Mouse (Mus musculus): ENCODE data around the gene St7. TPM values are rescaled to one million over a fixed set of nuclear protein-coding genes. Genes with fewer than 3 reads are reported as not detected.
A peak's percentile ranks its signal among the peaks of the same experiment; 100 is the strongest.

Gene St7
- polyA plus RNA-seq, 1 experiment from 2014 or later, result 19.8 TPM

GRCm38 (mm10) chr6:17922967-17923366 lies 230.2 kb downstream of the St7 start:
- 83% methylated on average over 3 of the region's 3 CpGs for WGBS
- H3K36me3 ChIP-seq (ENCODE audit: insufficient read depth, low read length), result no peaks in the 10 kb centered on the region
- no peak overlapping the region for H3K9ac ChIP-seq (replicated peaks; ENCODE audit: low read length)
- ATAC-seq (ENCODE audit: low FRiP score, low TSS enrichment), result no peak
- H3K4me1 ChIP-seq (ENCODE audit: insufficient read depth, low read length), result no peaks in the 10 kb centered on the region
- H3K27me3 ChIP-seq (ENCODE audit: insufficient read depth, low read length), result no peaks in the 10 kb centered on the region
- no peak overlapping the region for H3K4me2 ChIP-seq (replicated peaks; ENCODE audit: low read depth, low read length)
- H3K27ac ChIP-seq (ENCODE audit: low read length), result no peak overlapping the region
- no peak overlapping the region for H3K4me3 ChIP-seq (ENCODE audit: low read length)
- no peaks in the 10 kb centered on the region for H3K9me3 ChIP-seq (ENCODE audit: low read length)

GRCm38 (mm10) chr6:17923370-17923769 lies 230.6 kb downstream of the St7 start:
- no peaks in the 10 kb centered on the region for H3K4me1 ChIP-seq (ENCODE audit: insufficient read depth, low read length)
- H3K36me3 ChIP-seq (ENCODE audit: insufficient read depth, low read length), result no peaks in the 10 kb centered on the region
- no peak overlapping the region for H3K27ac ChIP-seq (ENCODE audit: low read length)
- no peaks in the 10 kb centered on the region for H3K9me3 ChIP-seq (ENCODE audit: low read length)
- 73% methylated on average over 3 of the region's 3 CpGs for WGBS
- H3K4me2 ChIP-seq (replicated peaks; ENCODE audit: low read depth, low read length), result no peak overlapping the region
- ATAC-seq (ENCODE audit: low FRiP score, low TSS enrichment), result no peak
- no peak overlapping the region for H3K9ac ChIP-seq (replicated peaks; ENCODE audit: low read length)
- H3K27me3 ChIP-seq (ENCODE audit: insufficient read depth, low read length), result no peaks in the 10 kb centered on the region
- no peak overlapping the region for H3K4me3 ChIP-seq (ENCODE audit: low read length)

- H3K9ac ChIP-seq (replicated peaks; ENCODE audit: low read length), result no peak overlapping the region
- no peaks in the 10 kb centered on the region for H3K36me3 ChIP-seq (ENCODE audit: insufficient read depth, low read length)
- H3K4me3 ChIP-seq (ENCODE audit: low read length), result no peak overlapping the region
- ATAC-seq (ENCODE audit: low FRiP score, low TSS enrichment), result no peak
- no peaks in the 10 kb centered on the region for H3K27me3 ChIP-seq (ENCODE audit: insufficient read depth, low read length)
- 77% methylated on average over 10 of the region's 10 CpGs for WGBS
- no peak overlapping the region for H3K27ac ChIP-seq (ENCODE audit: low read length)
- H3K4me1 ChIP-seq (ENCODE audit: insufficient read depth, low read length), result no peaks in the 10 kb centered on the region
- H3K9me3 ChIP-seq (ENCODE audit: low read length), result no peaks in the 10 kb centered on the region
- no peak overlapping the region for H3K4me2 ChIP-seq (replicated peaks; ENCODE audit: low read depth, low read length)
Measured at GRCm38 (mm10) chr6:17923894-17924505, 231.3 kb downstream of the St7 start.

GRCm38 (mm10) chr6:17925267-17925666 lies 232.5 kb downstream of the St7 start:
- H3K4me3 ChIP-seq (ENCODE audit: low read length), result no peak overlapping the region
- H3K4me1 ChIP-seq (ENCODE audit: insufficient read depth, low read length), result no peaks in the 10 kb centered on the region
- H3K36me3 ChIP-seq (ENCODE audit: insufficient read depth, low read length), result no peaks in the 10 kb centered on the region
- 45% methylated on average over 4 of the region's 4 CpGs for WGBS
- no peak overlapping the region for H3K9ac ChIP-seq (replicated peaks; ENCODE audit: low read length)
- H3K27ac ChIP-seq (ENCODE audit: low read length), result no peak overlapping the region
- H3K9me3 ChIP-seq (ENCODE audit: low read length), result no peaks in the 10 kb centered on the region
- no peak overlapping the region for H3K4me2 ChIP-seq (replicated peaks; ENCODE audit: low read depth, low read length)
- no peaks in the 10 kb centered on the region for H3K27me3 ChIP-seq (ENCODE audit: insufficient read depth, low read length)
- ATAC-seq (ENCODE audit: low FRiP score, low TSS enrichment), result no peak

- H3K4me2 ChIP-seq (replicated peaks; ENCODE audit: low read depth, low read length), result no peak overlapping the region
- no peak for ATAC-seq (ENCODE audit: low FRiP score, low TSS enrichment)
- no peaks in the 10 kb centered on the region for H3K9me3 ChIP-seq (ENCODE audit: low read length)
- no peak overlapping the region for H3K27ac ChIP-seq (ENCODE audit: low read length)
- no peak overlapping the region for H3K4me3 ChIP-seq (ENCODE audit: low read length)
- no peaks in the 10 kb centered on the region for H3K27me3 ChIP-seq (ENCODE audit: insufficient read depth, low read length)
- H3K36me3 ChIP-seq (ENCODE audit: insufficient read depth, low read length), result no peaks in the 10 kb centered on the region
- H3K4me1 ChIP-seq (ENCODE audit: insufficient read depth, low read length), result no peaks in the 10 kb centered on the region
- H3K9ac ChIP-seq (replicated peaks; ENCODE audit: low read length), result no peak overlapping the region
- 86% methylated on average over 11 of the region's 11 CpGs for WGBS
Measured at GRCm38 (mm10) chr6:17927746-17928145, 235.0 kb downstream of the St7 start.

GRCm38 (mm10) chr6:17931187-17931586 lies 238.5 kb downstream of the St7 start:
- no peaks in the 10 kb centered on the region for H3K36me3 ChIP-seq (ENCODE audit: insufficient read depth, low read length)
- WGBS, result 82% methylated on average over 2 of the region's 2 CpGs
- H3K4me1 ChIP-seq (ENCODE audit: insufficient read depth, low read length), result no peaks in the 10 kb centered on the region
- no peak overlapping the region for H3K4me3 ChIP-seq (ENCODE audit: low read length)
- ATAC-seq (ENCODE audit: low FRiP score, low TSS enrichment), result no peak
- no peaks in the 10 kb centered on the region for H3K27me3 ChIP-seq (ENCODE audit: insufficient read depth, low read length)
- H3K9ac ChIP-seq (replicated peaks; ENCODE audit: low read length), result no peak overlapping the region
- no peak overlapping the region for H3K27ac ChIP-seq (ENCODE audit: low read length)
- no peaks in the 10 kb centered on the region for H3K9me3 ChIP-seq (ENCODE audit: low read length)
- H3K4me2 ChIP-seq (replicated peaks; ENCODE audit: low read depth, low read length), result no peak overlapping the region

GRCm38 (mm10) chr6:17931835-17932234 lies 239.1 kb downstream of the St7 start:
- Histone ChIP-seq H3K9me3 (ENCODE audit: low read length) (no peaks in the 10 kb centered on the region), H3K9ac (replicated peaks; ENCODE audit: low read length) (no peak overlapping the region), H3K27me3 (ENCODE audit: insufficient read depth, low read length) (no peaks in the 10 kb centered on the region), H3K27ac (ENCODE audit: low read length) (no peak overlapping the region), H3K4me1 (ENCODE audit: insufficient read depth, low read length) (no peaks in the 10 kb centered on the region), H3K36me3 (ENCODE audit: insufficient read depth, low read length) (no peaks in the 10 kb centered on the region), H3K4me3 (ENCODE audit: low read length) (no peak overlapping the region), H3K4me2 (replicated peaks; ENCODE audit: low read depth, low read length) (no peak overlapping the region)
- WGBS, result 64% methylated on average over 7 of the region's 7 CpGs
- ATAC-seq (ENCODE audit: low FRiP score, low TSS enrichment), result no peak

GRCm38 (mm10) chr6:17932806-17933205 lies 240.1 kb downstream of the St7 start:
- Histone ChIP-seq H3K27ac (ENCODE audit: low read length) (no peak overlapping the region), H3K9ac (replicated peaks; ENCODE audit: low read length) (no peak overlapping the region), H3K36me3 (ENCODE audit: insufficient read depth, low read length) (no peaks in the 10 kb centered on the region), H3K4me2 (replicated peaks; ENCODE audit: low read depth, low read length) (no peak overlapping the region), H3K4me1 (ENCODE audit: insufficient read depth, low read length) (no peaks in the 10 kb centered on the region), H3K27me3 (ENCODE audit: insufficient read depth, low read length) (no peaks in the 10 kb centered on the region), H3K9me3 (ENCODE audit: low read length) (no peaks in the 10 kb centered on the region), H3K4me3 (ENCODE audit: low read length) (no peak overlapping the region)
- no peak for ATAC-seq (ENCODE audit: low FRiP score, low TSS enrichment)
- WGBS, result 90% methylated on average over 8 of the region's 8 CpGs

- 36% methylated on average over 11 of the region's 11 CpGs for WGBS
Measured at GRCm38 (mm10) chr6:17938631-17939346, 246.1 kb downstream of the St7 start.

GRCm38 (mm10) chr6:17941916-17942315 lies 249.2 kb downstream of the St7 start:
- H3K4me3 ChIP-seq (ENCODE audit: low read length), result no peak overlapping the region
- 40% methylated on average over 2 of the region's 2 CpGs for WGBS
- no peaks in the 10 kb centered on the region for H3K9me3 ChIP-seq (ENCODE audit: low read length)
- H3K36me3 ChIP-seq (ENCODE audit: insufficient read depth, low read length), result no peaks in the 10 kb centered on the region
- H3K27me3 ChIP-seq (ENCODE audit: insufficient read depth, low read length), result no peaks in the 10 kb centered on the region
- H3K4me1 ChIP-seq (ENCODE audit: insufficient read depth, low read length), result 0 out of 2 replicates have a peak, but pooled peaks cover 5% of the 10 kb centered on the region
- ATAC-seq (ENCODE audit: low FRiP score, low TSS enrichment), result no peak
- H3K27ac ChIP-seq (ENCODE audit: low read length), result no peak overlapping the region
- no peak overlapping the region for H3K4me2 ChIP-seq (replicated peaks; ENCODE audit: low read depth, low read length)
- no peak overlapping the region for H3K9ac ChIP-seq (replicated peaks; ENCODE audit: low read length)

More at GRCm38 (mm10) chr6:17938631-17939346, 246.1 kb downstream of the St7 start:
- Histone ChIP-seq H3K27ac (ENCODE audit: low read length) (no peak overlapping the region), H3K9me3 (ENCODE audit: low read length) (no peaks in the 10 kb centered on the region), H3K36me3 (ENCODE audit: insufficient read depth, low read length) (no peaks in the 10 kb centered on the region), H3K4me3 (ENCODE audit: low read length) (no peak overlapping the region), H3K27me3 (ENCODE audit: insufficient read depth, low read length) (no peaks in the 10 kb centered on the region), H3K4me2 (replicated peaks; ENCODE audit: low read depth, low read length) (no peak overlapping the region), H3K4me1 (ENCODE audit: insufficient read depth, low read length) (0 out of 2 replicates have a peak, but pooled peaks cover 5% of the 10 kb centered on the region), H3K9ac (replicated peaks; ENCODE audit: low read length) (no peak overlapping the region)
- peak; percentile 31; the same call in 1 of the 2 replicates for ATAC-seq (ENCODE audit: low FRiP score, low TSS enrichment)

All from kidney, embryonic 16.5 days (tissue).